Mouse (Mus musculus): ENCODE results near the gene Cyp1a2. TPM values are rescaled to one million over a fixed set of nuclear protein-coding genes. Genes with fewer than 3 reads are reported as not detected.

Cyp1a2 gene
- polyA plus RNA-seq, 1 experiment = not detected

DNA sequence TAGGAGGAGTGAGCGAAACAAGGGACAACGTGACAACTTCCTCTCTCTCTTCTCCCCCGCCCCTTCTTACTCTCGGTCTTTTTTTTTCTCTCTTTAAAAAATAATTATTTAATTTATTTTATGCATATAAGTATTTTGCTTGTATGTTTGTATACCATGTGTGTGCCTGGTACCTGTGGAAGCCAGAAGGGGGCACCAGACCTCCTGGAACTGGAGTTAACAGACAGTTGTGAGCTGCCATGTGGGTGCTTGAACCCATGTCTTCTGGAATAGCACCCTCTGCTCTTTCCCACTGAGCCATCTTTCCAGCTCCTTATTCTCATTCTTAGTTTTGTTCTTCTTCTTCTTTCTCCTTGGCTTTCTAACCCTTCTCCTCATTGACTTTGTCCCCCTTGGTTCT lies 24.5 kb downstream of the Cyp1a2 start:
- Histone ChIP-seq H3K27me3 (ENCODE audit: control insufficient read depth, insufficient read depth, low read length) (no peaks in the 10 kb centered on the region), H3K27ac (ENCODE audit: insufficient read depth, low read length) (no peak overlapping the region), H3K36me3 (ENCODE audit: control insufficient read depth, insufficient read depth, low read length) (no peaks in the 10 kb centered on the region), H3K4me1 (ENCODE audit: control insufficient read depth, insufficient read depth, insufficient read length) (peaks cover 5% of the 10 kb centered on the region; the same call in 1 of the 2 replicates), H3K4me3 (ENCODE audit: extremely low read depth, insufficient read depth, insufficient read length) (no peak overlapping the region)
- no peak for DNase-seq (ENCODE audit: low read depth in 1 of 2, low spot score in 2 of 2)
- TF ChIP-seq CTCF (IDR thresholded peaks at IDR 0.05; ENCODE audit: extremely low read depth, insufficient read depth, insufficient read length, insufficient replicate concordance) (no peak), POLR2A (IDR thresholded peaks at IDR 0.05; ENCODE audit: low read depth, low read length) (no peak)
- WGBS = 68% methylated on average over 4 of the region's 4 CpGs

DNA sequence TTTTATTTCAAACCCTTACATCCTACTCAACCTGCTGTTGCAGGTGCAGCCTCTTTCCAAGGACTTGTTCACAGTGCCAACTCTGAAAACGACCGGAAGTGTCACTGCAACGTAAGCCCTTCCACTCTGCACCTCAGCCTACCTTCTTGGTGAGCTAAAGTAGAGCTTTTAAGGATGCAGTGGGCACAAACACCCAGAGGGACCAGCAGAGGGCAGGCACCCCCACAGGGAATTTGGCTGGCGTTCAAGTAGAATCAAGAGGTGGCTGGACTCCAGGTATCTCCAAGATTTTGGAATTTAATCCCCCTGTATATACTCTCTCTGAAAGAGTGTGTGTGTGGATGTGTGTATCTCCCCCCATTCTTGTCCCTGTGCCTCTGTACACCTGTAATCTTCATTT lies 25.7 kb downstream of the Cyp1a2 start:
- no peaks in the 10 kb centered on the region for H3K27me3 ChIP-seq (ENCODE audit: control insufficient read depth, insufficient read depth, low read length)
- no peak overlapping the region for H3K4me3 ChIP-seq (ENCODE audit: extremely low read depth, insufficient read depth, insufficient read length)
- TF ChIP-seq CTCF (IDR thresholded peaks at IDR 0.05; ENCODE audit: extremely low read depth, insufficient read depth, insufficient read length, insufficient replicate concordance) = no peak
- TF ChIP-seq POLR2A (IDR thresholded peaks at IDR 0.05; ENCODE audit: low read depth, low read length) = no peak
- H3K27ac ChIP-seq (ENCODE audit: insufficient read depth, low read length) = no peak overlapping the region
- H3K4me1 ChIP-seq (ENCODE audit: control insufficient read depth, insufficient read depth, insufficient read length) = peaks cover 12% of the 10 kb centered on the region; the same call in 1 of the 2 replicates
- 56% methylated on average over 4 of the region's 4 CpGs for WGBS
- H3K36me3 ChIP-seq (ENCODE audit: control insufficient read depth, insufficient read depth, low read length) = no peaks in the 10 kb centered on the region
- DNase-seq (ENCODE audit: low read depth in 1 of 2, low spot score in 2 of 2) = no peak

DNA sequence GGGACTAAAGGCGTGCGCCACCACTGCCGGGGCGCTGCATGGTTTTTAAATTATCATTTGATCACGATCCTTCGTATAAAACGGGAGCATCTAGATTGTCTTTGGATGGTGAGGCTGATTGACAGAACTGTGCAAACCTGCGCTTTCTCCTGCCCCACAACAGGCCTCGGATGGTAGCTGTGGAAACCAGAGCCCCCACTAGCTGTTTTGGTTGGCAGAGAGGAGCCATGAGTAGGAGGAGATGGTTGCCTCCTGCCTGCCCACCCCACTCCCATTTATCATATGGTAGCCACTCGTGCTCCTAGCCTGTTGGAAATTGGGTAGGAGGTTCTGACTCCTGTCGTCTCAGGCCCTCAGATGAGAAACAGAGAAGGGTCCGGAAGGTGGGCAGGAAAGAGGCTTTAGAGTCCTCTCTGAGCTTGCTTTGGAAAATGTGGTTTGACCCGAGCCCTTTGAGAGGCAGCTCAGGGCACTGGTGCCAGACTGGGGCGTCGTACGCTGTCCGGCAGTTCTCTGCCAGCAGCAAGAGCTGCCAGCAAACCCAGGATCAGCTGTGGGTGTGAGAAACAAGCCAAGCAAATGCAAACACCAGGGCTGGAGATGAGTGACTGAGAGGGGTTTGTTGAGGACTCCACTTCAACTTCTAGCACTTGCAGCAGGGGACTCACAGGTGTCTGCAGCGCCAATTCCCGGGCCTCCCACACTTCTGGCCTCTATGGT lies 26.7 kb downstream of the Cyp1a2 start:
- 93% methylated on average over 19 of the region's 19 CpGs for WGBS
- H3K27ac ChIP-seq (ENCODE audit: insufficient read depth, low read length) = no peak overlapping the region
- H3K4me1 ChIP-seq (ENCODE audit: control insufficient read depth, insufficient read depth, insufficient read length) = peaks cover 17% of the 10 kb centered on the region; the same call in 1 of the 2 replicates
- H3K36me3 ChIP-seq (ENCODE audit: control insufficient read depth, insufficient read depth, low read length) = no peaks in the 10 kb centered on the region
- no peak for DNase-seq (ENCODE audit: low read depth in 1 of 2, low spot score in 2 of 2)
- H3K4me3 ChIP-seq (ENCODE audit: extremely low read depth, insufficient read depth, insufficient read length) = no peak overlapping the region
- H3K27me3 ChIP-seq (ENCODE audit: control insufficient read depth, insufficient read depth, low read length) = no peaks in the 10 kb centered on the region
- TF ChIP-seq CTCF (IDR thresholded peaks at IDR 0.05; ENCODE audit: extremely low read depth, insufficient read depth, insufficient read length, insufficient replicate concordance) = no peak
- TF ChIP-seq POLR2A (IDR thresholded peaks at IDR 0.05; ENCODE audit: low read depth, low read length) = no peak

DNA sequence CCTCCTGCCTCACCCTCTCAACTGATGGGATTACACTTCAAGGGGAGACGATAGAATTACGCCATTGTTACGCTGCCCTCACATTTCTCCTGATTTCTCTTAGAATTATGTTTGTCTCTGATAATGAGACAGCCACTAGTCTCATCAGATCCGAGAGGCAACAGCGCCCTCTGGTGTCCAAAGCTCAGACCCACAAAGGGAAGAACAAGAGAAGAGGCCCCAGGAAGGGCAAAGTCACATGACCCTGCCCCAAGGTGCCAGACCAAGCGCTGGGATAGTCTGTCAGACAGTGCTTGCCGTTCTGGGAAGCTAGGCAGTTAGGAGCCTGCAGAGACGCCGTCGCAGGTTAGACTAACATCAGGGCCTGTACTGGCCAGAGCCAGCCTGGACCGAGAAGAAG lies 27.8 kb downstream of the Cyp1a2 start:
- no peak for TF ChIP-seq POLR2A (IDR thresholded peaks at IDR 0.05; ENCODE audit: low read depth, low read length)
- peak; percentile 90; the same call in 1 of the 2 replicates for TF ChIP-seq CTCF (IDR thresholded peaks at IDR 0.05; ENCODE audit: extremely low read depth, insufficient read depth, insufficient read length, insufficient replicate concordance)
- Histone ChIP-seq H3K4me1 (ENCODE audit: control insufficient read depth, insufficient read depth, insufficient read length) (peaks cover 26% of the 10 kb centered on the region), H3K27ac (ENCODE audit: insufficient read depth, low read length) (no peak overlapping the region), H3K36me3 (ENCODE audit: control insufficient read depth, insufficient read depth, low read length) (no peaks in the 10 kb centered on the region), H3K4me3 (ENCODE audit: extremely low read depth, insufficient read depth, insufficient read length) (no peak overlapping the region), H3K27me3 (ENCODE audit: control insufficient read depth, insufficient read depth, low read length) (no peaks in the 10 kb centered on the region)
- WGBS = 5% methylated on average over 11 of the region's 11 CpGs
- peak; percentile 83 to 95 for DNase-seq (ENCODE audit: low read depth in 1 of 2, low spot score in 2 of 2)

DNA sequence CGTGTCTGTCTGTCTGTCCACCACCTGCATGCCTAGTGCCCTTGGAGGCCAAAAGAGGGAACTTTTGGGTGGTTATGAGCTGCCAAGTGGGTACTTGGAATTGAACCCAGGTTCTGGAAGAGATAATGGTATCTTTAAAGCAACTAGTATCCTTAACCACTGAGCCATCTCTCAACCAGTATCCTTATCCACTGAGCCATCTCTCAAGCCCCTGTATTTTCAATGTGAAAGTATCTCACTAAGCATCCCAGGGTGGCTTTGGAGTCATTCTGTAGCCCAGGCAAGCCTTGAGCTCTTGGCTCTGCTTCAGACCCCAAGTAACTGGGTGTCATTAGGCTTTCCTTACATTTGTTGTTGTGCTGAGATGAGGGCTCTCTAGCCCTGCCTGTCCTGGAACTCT lies 28.5 kb downstream of the Cyp1a2 start:
- H3K27me3 ChIP-seq (ENCODE audit: control insufficient read depth, insufficient read depth, low read length) = no peaks in the 10 kb centered on the region
- H3K4me3 ChIP-seq (ENCODE audit: extremely low read depth, insufficient read depth, insufficient read length) = no peak overlapping the region
- H3K36me3 ChIP-seq (ENCODE audit: control insufficient read depth, insufficient read depth, low read length) = no peaks in the 10 kb centered on the region
- WGBS = 83% methylated on average over 1 of the region's 1 CpGs
- TF ChIP-seq CTCF (IDR thresholded peaks at IDR 0.05; ENCODE audit: extremely low read depth, insufficient read depth, insufficient read length, insufficient replicate concordance) (no peak), POLR2A (IDR thresholded peaks at IDR 0.05; ENCODE audit: low read depth, low read length) (no peak)
- peaks cover 33% of the 10 kb centered on the region for H3K4me1 ChIP-seq (ENCODE audit: control insufficient read depth, insufficient read depth, insufficient read length)
- DNase-seq (ENCODE audit: low read depth in 1 of 2, low spot score in 2 of 2) = no peak
- H3K27ac ChIP-seq (ENCODE audit: insufficient read depth, low read length) = no peak overlapping the region

DNA sequence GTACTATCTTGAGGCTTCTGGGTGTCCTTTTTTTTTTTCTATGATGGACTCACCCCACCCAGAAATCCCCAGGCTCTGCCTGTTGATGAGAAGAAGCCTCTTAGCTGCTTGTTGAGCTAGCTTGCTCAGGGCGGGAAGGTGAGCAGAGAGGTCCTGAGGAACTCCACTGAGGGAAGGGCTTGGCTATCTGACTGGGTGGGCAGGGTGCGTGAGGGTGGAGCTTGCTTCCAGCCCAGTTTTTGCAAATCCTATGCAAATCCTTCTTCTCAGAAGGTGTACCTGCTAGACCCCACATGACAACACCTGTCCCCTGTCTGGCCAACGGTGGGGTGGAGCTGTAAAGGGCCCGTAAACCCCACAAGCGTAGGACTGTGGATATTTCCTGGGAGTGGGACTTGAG lies 30.2 kb downstream of the Cyp1a2 start, which contains the start of gene Csk:
Gene Csk, minus strand, starts transcription at position 349 of the 400 bp plus-strand sequence.
- WGBS = 65% methylated on average over 5 of the region's 5 CpGs
- TF ChIP-seq POLR2A (IDR thresholded peaks at IDR 0.05; ENCODE audit: low read depth, low read length) = no peak
- TF ChIP-seq CTCF (IDR thresholded peaks at IDR 0.05; ENCODE audit: extremely low read depth, insufficient read depth, insufficient read length, insufficient replicate concordance) = no peak
- H3K27ac ChIP-seq (ENCODE audit: insufficient read depth, low read length) = peak within 1 kb of the TSS; percentile 97
- no peaks in the 10 kb centered on the region for H3K36me3 ChIP-seq (ENCODE audit: control insufficient read depth, insufficient read depth, low read length)
- H3K27me3 ChIP-seq (ENCODE audit: control insufficient read depth, insufficient read depth, low read length) = no peaks in the 10 kb centered on the region
- H3K4me3 ChIP-seq (ENCODE audit: extremely low read depth, insufficient read depth, insufficient read length) = peak within 1 kb of the TSS; percentile 46
- H3K4me1 ChIP-seq (ENCODE audit: control insufficient read depth, insufficient read depth, insufficient read length) = peaks cover 38% of the 10 kb centered on the region
- DNase-seq (ENCODE audit: low read depth in 1 of 2, low spot score in 2 of 2) = no peak

DNA sequence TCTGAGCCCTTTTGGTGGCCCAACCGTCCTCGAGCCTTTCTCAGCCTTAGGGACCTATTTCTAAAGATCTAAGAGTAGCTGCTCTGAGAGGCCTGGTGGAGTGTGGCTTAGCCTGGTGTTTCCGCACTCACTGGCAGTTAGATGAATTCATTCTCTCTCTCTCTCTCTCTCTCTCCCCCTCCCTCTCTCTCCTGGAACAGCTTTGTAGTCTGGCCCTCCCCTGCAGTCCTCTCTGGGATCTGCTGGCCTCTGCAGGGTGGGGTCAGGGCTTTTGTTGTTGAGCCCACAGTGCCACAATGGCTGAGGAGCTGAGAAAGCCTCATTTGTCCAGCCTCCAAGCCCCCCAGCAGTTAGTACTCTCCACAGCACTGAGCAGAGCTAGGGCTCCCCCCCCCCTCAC lies 30.6 kb downstream of the Cyp1a2 start:
- Histone ChIP-seq H3K36me3 (ENCODE audit: control insufficient read depth, insufficient read depth, low read length) (no peaks in the 10 kb centered on the region), H3K27me3 (ENCODE audit: control insufficient read depth, insufficient read depth, low read length) (no peaks in the 10 kb centered on the region), H3K4me1 (ENCODE audit: control insufficient read depth, insufficient read depth, insufficient read length) (peaks cover 42% of the 10 kb centered on the region), H3K27ac (ENCODE audit: insufficient read depth, low read length) (peak overlapping the region; percentile 97), H3K4me3 (ENCODE audit: extremely low read depth, insufficient read depth, insufficient read length) (peak overlapping the region; percentile 46)
- 22% methylated on average over 3 of the region's 3 CpGs for WGBS
- DNase-seq (ENCODE audit: low read depth in 1 of 2, low spot score in 2 of 2) = no peak
- no peak for TF ChIP-seq POLR2A (IDR thresholded peaks at IDR 0.05; ENCODE audit: low read depth, low read length)
- no peak for TF ChIP-seq CTCF (IDR thresholded peaks at IDR 0.05; ENCODE audit: extremely low read depth, insufficient read depth, insufficient read length, insufficient replicate concordance)
